Mouse (Mus musculus) megakaryocyte progenitor cell, adult 5-6 weeks (primary cell): ENCODE data around the gene Thtpa. TPM values are rescaled to one million over a fixed set of nuclear protein-coding genes. Genes with fewer than 3 reads are reported as not detected.

Experiments used
- ATAC-seq: replicated peaks from 2 replicates; pipeline ENCODE4 v1.8.0; 2016; ENCODE audit warnings: mild to moderate bottlenecking, moderate TSS enrichment, inconsistent platforms; ENCODE audit not compliant: poor library complexity
- total RNA-seq, 2 experiments: library from RNA; stranded (forward) in 1 of 2; stranded (reverse) in 1 of 2; fragments of 157-497, 149-512 nt in 1 of 2; fragments of 200-1000 nt in 1 of 2; gene quantifications; 2 replicates each; pipeline versions ENCODE4 v1.2.3 to v1.2.4; 2015 to 2017

Thtpa gene
- total RNA-seq (2015) (7.3 and 7.7 TPM in 2 replicates), total RNA-seq (2017) (10.9 and 11.5 TPM in 2 replicates)

DNA sequence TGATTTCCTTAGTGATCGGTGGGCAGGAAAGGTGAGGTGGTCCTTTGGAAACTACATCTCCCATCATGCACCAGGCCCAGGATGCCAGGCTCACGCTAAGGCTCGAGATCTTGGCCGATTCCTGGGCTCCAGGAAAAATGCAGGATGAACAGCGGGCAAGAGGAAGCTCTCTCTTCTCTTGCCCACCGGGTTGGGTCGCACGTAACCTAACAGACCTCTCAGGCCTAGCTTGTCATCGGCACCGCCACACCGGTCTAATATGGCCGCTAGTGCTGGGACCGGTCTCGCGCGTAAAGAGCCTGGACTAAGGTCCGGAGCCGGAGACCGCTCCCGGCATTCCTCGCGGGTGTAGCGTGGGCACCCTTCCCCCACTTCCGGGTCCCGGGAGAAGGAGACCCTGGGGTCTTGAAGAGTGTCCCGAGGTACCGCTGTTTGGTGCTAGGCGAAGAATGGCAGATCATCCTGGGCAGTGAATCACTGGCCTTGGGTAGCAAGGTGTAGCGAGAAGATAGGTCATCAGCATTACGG is at the start of gene Thtpa:
TSS of gene Thtpa (plus strand) at position 81 of the 528 bp plus-strand sequence.
- peak; percentile 53 for ATAC-seq

DNA sequence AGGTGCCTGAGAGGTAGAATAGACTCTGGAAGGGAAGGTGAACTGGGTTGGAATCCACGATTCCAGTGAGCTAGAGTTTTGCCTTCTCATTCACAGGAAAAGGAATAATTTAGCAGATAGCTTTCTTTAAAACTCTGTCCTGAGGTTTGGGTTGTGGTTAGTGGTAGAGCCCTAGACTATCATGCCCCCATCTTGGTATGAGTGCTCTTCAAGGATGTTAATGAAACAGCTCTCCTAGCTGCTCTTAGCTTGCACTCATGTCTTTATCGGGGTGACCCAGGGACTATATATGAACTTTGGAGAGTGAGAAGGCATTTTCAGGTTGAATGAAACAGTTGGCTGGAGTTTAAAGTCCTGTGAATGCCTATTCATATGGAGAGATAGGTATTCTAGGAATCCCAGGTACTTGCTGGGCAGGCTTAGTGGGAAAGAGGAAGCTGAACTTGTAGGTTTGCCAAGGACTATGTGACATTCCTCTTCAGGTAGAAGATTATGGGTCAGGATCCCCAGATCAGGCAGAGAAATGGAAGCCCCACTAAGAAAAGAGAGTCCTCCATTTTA is 46.5 kb upstream of the Thtpa start:
- ATAC-seq: peak; percentile 60

DNA sequence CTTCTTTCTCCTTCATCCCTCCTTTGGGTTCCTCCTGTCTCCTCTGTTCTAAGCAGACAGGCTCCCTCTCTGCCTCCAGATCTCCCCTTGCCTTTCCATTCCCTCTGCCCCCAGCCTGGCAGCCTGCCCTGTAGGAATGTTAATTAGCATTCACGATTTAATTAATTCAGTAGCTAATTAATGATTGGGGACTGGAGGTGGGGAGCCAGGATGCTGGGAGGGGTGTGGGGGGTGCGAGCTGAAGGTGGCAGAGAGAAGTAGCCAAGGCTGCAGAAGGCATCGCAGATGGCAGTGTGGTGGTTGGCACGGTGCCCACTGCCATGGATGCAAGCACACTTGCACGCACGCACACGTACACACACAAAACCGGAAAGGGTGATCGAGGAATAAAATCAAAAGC is 42.1 kb upstream of the Thtpa start:
- no peak for ATAC-seq

DNA sequence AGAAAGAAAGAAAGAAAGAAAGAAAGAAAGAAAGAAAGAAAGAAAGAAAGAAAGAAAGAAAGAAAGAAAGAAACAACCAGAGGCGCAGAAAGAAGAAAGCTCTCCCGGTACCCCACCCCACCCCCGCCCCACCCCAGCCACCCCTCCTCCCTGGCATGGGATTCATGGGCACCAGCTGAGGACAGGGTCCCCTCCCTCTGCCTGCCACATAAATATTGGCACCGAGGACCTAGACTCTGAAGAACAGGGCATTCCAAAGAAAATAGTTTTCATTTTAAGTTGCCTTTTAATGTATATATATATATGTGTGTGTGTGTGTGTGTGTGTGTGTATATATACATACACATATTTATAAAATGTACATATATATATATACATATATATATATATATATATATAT is 41.5 kb upstream of the Thtpa start:
- ATAC-seq: no peak

DNA sequence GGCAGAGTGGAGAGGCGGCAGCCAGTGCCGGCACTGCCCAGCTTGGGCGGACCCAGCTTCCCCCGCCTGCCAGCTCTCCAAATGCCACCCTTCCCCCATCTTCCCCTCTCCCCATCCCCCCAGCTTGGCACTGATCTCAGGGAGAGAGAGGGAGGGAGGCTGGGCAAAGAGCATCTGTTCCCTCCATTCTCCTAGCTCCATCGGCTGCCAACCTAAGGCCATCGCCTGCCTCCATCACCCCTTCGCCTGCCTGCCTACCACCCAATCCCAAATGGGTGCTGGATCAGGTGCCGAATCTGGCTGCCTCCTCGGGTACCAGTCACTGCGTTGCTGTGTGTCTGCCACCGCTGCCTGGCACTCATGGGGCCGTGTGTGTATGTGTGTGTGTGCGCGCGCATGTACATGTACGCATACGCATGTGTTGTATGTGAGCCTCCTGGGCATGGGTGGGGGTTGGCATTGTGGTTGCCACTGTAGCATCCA is 40.8 kb upstream of the Thtpa start:
- ATAC-seq: no peak

DNA sequence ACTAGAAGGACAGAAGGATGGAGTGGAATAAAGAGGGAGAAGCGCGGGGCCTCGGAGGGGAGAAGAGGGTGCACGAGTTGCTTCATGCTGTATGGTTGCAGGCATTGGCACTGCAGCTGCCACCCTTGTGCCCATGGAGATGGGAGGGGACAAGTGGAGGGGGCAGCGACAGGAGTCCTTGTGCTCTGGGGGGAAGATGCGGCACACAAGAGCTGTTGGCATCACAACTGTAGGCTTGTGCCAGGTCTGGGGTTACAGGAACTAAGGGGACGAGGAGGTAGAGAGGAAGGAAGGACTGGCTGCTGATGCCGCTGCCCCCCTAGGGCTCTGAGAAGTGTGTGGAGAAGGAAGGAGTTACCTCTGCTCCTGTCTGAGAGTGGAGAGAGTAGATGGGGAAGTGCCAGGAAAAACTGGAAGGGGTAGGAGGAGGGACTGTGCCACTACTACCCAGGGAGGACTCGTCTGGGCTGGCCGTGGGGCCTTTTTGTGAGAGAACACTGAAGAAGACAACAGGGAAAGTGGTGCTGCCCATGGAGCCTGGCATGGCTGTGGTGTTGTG is 40.3 kb upstream of the Thtpa start:
- peak; percentile 26 for ATAC-seq

DNA sequence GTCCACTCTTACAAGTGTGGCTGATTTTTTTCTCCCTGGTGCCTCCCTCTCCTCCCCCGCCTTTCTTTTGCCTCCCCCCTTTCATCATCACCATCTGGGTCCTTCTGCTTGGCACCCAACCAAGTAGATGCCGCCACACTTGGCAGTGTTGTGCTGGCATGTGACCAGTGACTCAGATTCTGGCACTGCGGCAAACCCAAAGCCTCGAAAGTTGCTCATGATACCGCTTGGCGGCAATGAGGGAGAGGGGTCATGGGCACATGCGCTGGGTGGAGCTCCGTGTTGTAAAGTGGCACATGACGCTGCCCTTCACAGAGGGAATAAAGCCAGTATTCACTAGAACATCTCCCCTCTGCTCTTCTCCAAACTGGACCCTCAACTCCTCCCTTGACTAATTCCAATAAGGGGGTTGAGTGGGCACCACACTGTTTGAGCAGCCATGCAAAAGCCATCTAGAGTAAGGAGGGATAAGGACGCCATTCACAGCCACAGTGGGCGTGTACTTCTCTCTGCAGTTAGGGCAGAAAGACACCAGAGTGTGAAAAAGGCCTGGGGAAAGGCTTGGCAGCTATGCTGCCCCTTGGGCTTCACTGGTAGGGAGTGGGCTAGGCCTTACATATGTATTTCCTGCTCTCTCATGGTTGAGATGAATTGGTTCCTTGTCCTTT is 39.3 kb upstream of the Thtpa start:
- ATAC-seq: peak; percentile 91

DNA sequence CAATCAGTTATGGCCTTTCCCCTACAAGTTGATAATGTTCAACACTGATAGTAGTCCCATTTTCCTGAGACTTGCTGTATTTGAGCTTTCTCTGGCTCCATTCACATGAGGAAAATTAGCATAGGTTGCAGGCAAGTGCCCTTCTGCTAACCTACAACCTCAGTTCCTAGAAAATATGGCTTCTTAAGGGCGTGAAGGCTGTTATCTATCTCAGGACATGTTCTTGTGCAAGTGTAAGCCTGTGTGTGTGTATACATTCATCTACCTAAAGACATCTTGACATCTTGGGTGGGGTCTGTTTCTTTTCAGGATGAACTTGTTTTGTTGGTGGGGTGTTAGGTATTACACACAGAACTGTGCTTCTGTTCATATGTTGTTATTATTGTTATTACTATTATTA is 35.6 kb upstream of the Thtpa start:
- no peak for ATAC-seq

DNA sequence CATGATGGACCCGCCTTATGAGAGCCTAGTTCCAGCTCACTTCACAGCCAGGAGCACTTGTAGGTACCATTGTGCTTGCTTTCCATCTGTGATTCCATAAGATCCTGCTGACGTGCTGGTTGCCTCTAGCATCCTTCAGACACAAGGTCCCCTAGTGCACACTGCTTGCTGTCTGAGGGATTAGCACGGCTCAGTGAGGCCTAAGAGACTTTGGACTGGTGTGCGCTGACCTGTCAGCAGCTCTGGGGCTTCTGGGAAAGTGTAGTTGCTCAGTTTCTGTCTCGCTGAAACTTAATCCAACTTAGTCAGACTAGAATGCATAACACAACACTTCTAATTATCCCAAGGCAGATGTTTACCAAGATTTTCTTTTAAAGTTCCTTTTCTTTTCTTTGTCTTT is 34.7 kb upstream of the Thtpa start:
- ATAC-seq: no peak

DNA sequence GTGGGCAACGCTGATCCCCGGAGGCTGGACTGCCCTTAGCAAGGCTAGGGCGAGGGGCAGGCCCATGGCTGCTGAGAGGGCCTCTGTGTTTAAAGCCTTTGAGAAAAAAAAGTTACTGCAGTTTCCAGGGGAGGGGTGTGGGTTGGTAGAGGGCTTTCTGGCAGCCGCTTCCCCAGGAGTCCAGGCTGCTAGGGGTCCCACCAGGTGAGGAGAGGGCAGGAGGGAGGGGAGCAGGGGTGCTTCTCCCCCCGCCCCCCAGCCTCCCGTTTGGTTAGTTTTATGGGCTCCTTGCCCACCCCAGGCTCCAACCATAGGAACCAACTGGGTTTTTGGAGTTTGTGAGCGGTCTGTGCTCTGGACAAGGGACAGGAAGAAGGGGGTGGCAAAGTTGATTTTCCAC is 32.7 kb upstream of the Thtpa start:
- ATAC-seq: no peak

DNA sequence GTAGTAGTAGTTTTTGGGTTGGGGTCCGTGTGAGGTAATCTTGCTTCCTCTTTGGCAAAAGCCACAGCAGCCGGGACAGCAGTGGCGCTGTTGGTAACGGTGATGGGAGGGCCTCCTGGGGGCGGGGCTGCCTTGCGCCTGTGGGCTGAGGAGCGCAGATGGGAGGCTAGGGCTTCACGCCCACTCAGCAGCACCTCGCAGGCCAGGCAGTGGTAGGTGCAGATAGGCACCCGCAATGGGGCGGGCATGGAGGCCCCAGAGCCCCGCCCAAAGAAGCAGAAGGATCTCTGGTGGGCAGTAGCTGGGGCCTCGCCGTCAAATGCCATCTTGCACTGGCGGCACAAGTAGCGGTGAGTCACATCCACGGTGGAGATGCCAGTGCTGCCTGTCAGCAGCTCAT is 32.0 kb upstream of the Thtpa start:
- ATAC-seq: peak; percentile 98

DNA sequence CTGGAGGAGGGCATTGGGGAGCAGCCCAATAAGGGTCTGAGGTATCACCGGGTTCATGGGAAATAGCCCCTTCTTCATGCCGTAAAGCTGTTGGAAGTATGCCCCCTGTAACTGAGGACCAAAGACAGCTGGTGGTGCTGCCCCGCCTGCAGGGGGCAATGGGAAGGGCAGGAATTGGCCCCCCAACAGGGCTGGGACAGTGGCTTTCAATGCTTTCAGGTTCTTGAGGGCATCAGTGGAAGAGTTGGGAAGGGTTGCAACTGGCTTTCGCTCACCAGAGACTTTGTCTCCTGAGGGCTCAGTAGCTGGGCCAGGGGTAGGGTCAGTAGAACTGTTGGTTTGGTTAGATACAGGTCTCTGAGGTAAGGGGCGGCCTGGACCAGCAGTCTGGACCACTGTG is 31.5 kb upstream of the Thtpa start:
- no peak for ATAC-seq

DNA sequence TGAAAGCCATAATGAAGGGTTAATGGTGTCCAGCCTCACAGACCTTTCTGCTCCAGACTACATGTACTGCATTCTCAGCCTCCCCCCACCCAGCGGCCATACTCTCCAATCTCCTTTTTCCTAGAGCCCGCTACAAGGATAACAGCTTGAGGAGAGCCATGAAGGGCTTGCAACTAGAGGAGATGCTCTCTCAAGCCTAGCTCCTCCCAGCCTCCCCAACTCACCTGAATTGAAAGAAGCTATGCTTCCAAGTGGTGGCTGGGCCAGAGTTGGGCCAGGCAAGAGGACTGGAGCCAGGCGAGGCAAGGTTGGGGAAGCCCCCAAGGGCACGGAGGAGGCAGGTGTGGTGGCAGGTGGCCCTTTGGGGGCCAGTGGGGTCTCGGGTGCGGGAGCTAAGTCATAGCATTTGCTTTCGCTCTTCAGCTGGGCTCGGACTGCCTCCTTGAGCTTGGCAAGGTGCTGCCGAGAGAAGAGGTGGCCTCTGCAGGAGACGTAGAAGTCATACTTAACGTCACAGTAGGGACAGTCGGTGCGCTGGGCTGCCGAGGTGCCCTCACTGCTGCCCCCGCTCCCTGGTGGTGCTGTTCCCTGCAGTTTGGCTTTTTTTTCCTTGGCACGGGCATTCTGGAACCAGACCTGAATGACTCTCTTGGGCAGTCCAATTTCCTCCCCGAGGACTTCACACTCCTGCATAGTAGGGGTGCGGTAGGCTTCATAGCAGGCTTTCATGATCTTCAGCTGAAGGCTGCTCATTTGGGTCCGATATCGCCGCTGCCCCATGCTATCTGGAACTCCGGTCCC is 30.8 kb upstream of the Thtpa start:
- no peak for ATAC-seq

DNA sequence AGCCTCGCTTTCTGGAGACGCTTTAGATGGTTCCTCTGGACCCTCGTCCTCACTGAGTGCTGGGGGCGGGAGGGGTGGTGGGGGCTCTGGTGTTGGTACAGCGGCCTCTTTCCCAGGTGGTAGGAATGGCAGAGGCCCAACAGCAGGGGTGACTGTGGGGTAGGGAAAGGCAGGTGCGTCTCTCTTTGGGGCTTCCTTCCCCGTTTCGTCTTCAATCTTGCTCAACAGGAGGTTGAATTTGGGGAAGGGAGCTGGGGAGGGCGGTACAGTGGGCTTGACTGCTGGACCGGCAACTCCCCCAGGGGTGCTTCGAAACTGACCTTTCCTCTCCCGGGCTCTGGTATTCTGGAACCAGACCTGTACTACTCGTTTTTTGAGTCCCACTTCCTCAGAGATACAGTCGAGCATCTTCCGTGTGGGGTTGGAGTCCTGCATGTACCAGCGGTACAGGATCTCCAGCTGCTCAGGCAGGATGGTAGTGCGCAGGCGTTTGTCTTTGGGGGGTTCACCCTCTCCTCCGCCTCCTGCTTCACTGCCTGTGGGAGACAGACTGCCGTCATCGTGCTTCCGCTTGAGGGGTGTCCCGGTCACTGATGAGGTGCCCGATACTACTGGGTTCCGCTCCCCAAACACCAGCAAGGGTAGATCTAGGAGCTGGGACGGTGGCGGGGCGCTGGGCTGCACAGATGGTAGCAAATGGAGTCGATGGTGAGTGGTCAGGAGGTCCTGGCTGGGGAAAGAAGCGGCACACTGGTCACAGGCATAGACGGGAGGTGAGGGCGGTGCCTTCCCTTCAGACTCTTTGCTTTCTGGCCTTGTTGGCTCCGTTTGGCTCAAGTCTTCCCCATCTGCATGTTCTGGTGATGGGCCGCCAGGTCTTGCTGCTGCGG is 29.9 kb upstream of the Thtpa start:
- ATAC-seq: no peak

DNA sequence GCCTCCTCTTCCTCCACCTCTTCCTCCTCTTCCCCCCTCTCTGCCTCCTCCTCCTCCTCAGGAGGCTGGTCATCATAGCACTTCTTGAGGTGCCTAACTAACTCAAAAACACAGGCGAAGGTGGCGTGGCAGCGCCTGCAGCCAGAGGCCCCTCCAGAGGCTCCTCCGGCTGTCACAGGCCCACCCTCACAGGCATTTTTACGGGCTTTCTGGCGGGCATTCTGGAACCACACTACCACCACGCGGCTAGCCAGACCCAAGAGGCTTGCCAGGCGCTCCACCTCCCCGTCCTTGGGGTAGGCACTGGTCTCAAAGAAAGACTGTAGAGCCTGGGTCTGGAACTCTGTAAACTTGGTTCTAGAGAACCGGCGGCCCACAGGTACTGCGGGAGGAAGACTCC is 29.2 kb upstream of the Thtpa start:
- ATAC-seq: no peak

DNA sequence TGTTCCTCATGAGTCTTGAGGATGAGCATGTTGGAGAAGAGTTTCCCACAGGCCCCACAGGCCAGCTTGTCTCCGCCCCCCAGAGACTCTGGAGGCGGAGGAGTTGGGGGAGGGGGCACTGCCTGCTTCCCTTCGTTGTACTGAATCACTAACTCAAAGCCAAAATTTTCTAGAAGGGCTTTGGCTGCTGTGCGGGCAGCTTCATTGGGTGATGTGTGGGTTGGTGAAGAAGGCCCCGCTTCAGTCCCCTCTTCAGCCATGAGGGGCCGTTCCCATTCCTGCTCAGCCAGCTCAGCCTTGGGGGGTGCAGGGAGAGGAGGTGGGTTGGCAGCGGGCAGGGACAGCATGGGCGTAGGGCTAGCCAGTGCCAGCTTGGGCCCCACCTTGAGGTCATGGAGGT is 28.5 kb upstream of the Thtpa start:
- ATAC-seq: no peak

DNA sequence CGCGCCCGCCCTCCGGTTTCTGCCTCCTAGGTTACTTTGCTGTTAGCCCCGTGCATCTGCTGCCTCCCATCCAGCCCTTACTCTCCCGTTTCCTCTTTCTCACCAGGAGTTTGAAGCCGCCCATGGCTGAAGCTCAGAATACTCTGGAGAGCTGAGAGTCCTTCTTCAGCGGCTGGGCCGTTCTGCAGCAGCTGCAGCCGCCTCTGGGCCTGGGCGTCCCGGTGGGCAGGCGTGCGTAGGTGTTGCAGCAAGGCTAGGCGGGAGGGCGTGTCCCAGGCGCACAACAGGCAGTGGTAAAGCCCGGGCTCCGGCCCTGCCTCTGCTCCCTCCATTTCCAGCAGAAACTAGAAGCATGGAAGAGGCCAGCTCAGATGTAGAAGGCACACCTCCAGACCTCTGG is 22.8 kb upstream of the Thtpa start:
- ATAC-seq: no peak

DNA sequence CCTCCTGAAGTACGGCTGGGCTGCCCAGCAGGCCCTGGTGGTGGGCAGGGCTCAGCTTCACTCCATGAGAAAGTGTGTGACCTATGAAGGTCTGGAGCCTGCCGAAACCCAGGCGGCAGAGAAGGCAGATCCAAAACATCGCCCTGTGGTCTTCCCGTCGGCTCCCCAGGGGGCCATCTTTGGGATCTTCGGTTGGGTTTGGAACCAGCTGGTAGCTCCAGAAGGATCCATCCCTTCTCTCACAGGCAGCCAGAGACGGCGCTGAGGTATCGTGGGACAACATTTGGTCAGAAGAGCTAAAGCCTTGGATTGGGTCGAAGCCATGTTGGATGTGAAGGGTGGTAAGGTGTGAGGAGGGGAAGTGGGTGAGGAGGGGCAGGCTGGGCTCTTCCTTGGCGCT is 20.2 kb upstream of the Thtpa start:
- no peak for ATAC-seq

DNA sequence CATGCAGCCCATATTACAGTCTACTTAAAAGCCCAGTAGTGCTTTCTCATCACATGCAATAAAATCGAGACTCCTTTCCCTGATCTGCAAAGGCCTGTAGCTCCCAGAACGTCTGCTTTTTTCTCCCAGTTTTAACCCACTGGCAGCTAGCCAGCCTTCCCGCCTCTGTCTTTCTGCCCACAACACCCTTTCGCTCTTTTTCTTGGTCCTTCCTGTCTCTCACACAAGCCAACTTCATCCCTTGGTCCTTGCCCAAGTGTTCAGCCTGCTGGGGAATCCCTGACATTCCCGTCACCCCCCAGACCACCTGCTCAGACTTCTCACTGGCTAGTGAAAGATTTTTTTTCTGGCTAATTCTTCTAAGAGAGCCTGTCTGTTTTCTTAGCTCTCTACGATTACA is 18.4 kb upstream of the Thtpa start:
- ATAC-seq: no peak

DNA sequence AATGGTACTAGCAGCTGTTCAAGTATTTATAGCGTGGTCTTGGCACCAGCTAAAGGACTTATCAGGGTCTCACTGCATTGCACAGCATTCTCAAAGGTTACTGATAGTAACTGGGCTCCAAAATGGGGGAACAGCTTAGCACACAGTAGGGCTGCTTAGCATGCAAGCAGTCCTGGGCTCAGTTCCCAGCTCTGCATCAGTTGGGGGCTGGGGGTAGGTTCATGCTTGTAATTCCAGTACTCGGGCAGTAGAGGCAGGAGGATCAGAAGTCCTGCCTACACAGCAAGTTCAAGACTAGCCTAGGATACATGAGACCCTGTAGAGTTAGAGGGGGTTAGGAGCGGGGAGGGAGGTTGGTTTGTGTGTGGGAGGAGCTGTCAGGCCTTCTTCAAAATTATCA is 17.6 kb upstream of the Thtpa start:
- ATAC-seq: 0 out of 2 replicates have a peak, but pooled peaks have one; percentile 17
